Mouse (Mus musculus) midbrain, embryonic 14.5 days (tissue): ENCODE data around the gene S100a5. TPM values are rescaled to one million over a fixed set of nuclear protein-coding genes. Genes with fewer than 3 reads are reported as not detected.

Source experiments
- ATAC-seq: fragments of 200-750 bp; cut with Nextera tagmentation; 2 replicates; pipeline ENCODE4 v1.8.0; 2017; ENCODE audit warnings: moderate number of reproducible peaks, moderate library complexity; ENCODE audit not compliant: low FRiP score, low TSS enrichment
- DNase-seq: peaks from one replicate; pipeline ENCODE4 v3.0.0-alpha.2; 2015
- H3K27ac ChIP-seq: fragments of 300-500 bp; sonication (generic); replicated peaks from 2 replicates; pipeline ENCODE4 v1.5.1; 2014; ENCODE audit warnings: mild to moderate bottlenecking, low read depth, low read length, moderate library complexity
- H3K27me3 ChIP-seq: fragments of 300-500 bp; sonication (generic); 2 replicates; pipeline ENCODE4 v1.6.1; 2014; ENCODE audit warnings: low read length, control low read depth, mixed read lengths; ENCODE audit not compliant: control insufficient read depth, insufficient read depth
- H3K36me3 ChIP-seq: fragments of 300-500 bp; sonication (generic); 2 replicates; pipeline ENCODE4 v1.6.1; 2014; ENCODE audit warnings: low read length, control low read depth; ENCODE audit not compliant: control insufficient read depth, insufficient read depth
- H3K4me1 ChIP-seq: fragments of 300-500 bp; sonication (generic); 2 replicates; pipeline ENCODE4 v1.6.1; 2014; ENCODE audit warnings: mild to moderate bottlenecking, antibody characterized with exemption, low read length, control low read depth; ENCODE audit not compliant: control insufficient read depth, insufficient read depth
- H3K4me2 ChIP-seq: fragments of 300-500 bp; sonication (generic); 2 replicates; pipeline ENCODE4 v1.6.1; 2014; ENCODE audit warnings: mild to moderate bottlenecking, low read length, moderate library complexity
- H3K4me3 ChIP-seq: fragments of 300-500 bp; sonication (generic); replicated peaks from 2 replicates; pipeline ENCODE4 v1.5.1; 2014; ENCODE audit warnings: low read depth, low read length
- H3K9ac ChIP-seq: fragments of 300-500 bp; sonication (generic); replicated peaks from 2 replicates; pipeline ENCODE4 v1.6.1; 2014; ENCODE audit warnings: mild to moderate bottlenecking, low read length, moderate library complexity
- H3K9me3 ChIP-seq: fragments of 300-500 bp; sonication (generic); 2 replicates; pipeline ENCODE4 v1.6.1; 2016; ENCODE audit warnings: low read length, control low read depth, mixed read lengths; ENCODE audit not compliant: control insufficient read depth
- WGBS: fragments of 180-500 bp; shearing (Covaris S2); extraction: QIAGEN DNeasy Blood & Tissue Kit; methylation state at CpG from one replicate; pipeline ENCODE4 v1.1.7; 2014; 5-methylcytosine and 5-hydroxymethylcytosine counted together
- polyA plus RNA-seq: library from polyadenylated mRNA; unstranded; fragments of >200 nt; fragmentation: Nextera tagmentation; extraction: Ambion mirVana; gene quantifications from 2 replicates; pipeline ENCODE4 v1.2.1, GENCODE M21; 2014

Gene S100a5
- not detected in 2 replicates for polyA plus RNA-seq

GRCm38 (mm10) chr3:90608223-90608622 is at the start of gene S100a5:
TSS of gene S100a5 (plus strand) at chr3:90608523.
- DNase-seq (no peak), ATAC-seq (no peak)
- peaks cover 4% of the 10 kb centered on the region for H3K4me1 ChIP-seq
- WGBS = 64% methylated on average over 3 of the region's 3 CpGs
- no peak within 1 kb of the TSS for H3K27ac ChIP-seq
- H3K4me3 ChIP-seq = no peak within 1 kb of the TSS
- H3K9ac ChIP-seq = no peak within 1 kb of the TSS
- H3K9me3 ChIP-seq = no peaks in the 10 kb centered on the region
- no peaks in the 10 kb centered on the region for H3K27me3 ChIP-seq
- no peaks in the 10 kb centered on the region for H3K36me3 ChIP-seq
- H3K4me2 ChIP-seq = no peak within 1 kb of the TSS

- H3K4me2 ChIP-seq = no peak within 1 kb of the TSS
- no peak within 1 kb of the TSS for H3K9ac ChIP-seq
- H3K4me1 ChIP-seq = no peaks in the 10 kb centered on the region
- no peaks in the 10 kb centered on the region for H3K27me3 ChIP-seq
- WGBS = 87% methylated on average over 6 of the region's 6 CpGs
- H3K36me3 ChIP-seq = no peaks in the 10 kb centered on the region
- H3K27ac ChIP-seq = no peak within 1 kb of the TSS
- no peak for ATAC-seq
- no peaks in the 10 kb centered on the region for H3K9me3 ChIP-seq
- H3K4me3 ChIP-seq = no peak within 1 kb of the TSS
- no peak for DNase-seq
Measured at GRCm38 (mm10) chr3:90560008-90560628, 48.2 kb upstream of the S100a5 start, which contains the start of gene S100a3. TSS of gene S100a3 (plus strand) at chr3:90560578.

DNA sequence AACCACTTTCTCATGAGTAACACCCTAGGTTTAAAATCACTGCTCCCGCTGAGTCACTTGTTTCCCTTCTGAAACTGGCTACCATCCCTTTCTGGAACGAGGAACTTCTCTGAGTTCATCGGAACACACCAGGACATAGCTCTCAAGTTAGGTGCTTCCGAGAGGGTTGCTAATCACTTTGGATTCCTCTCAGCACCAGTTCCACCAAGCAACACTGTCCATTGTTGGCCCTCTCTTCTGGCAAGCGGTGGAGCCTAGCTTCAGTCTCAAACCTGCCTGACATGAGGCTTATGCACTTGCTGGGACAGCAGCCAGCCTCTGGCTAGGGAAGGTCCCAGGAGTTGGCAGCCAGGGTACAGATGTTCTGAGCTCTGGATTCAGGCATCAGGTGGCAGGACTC is 33.6 kb upstream of the S100a5 start:
- WGBS = 86% methylated on average over 5 of the region's 5 CpGs
- Histone ChIP-seq H3K36me3 (no peaks in the 10 kb centered on the region), H3K27ac (no peak overlapping the region), H3K4me2 (no peak overlapping the region), H3K9ac (no peak overlapping the region), H3K4me1 (no peaks in the 10 kb centered on the region), H3K9me3 (no peaks in the 10 kb centered on the region), H3K4me3 (no peak overlapping the region), H3K27me3 (no peaks in the 10 kb centered on the region)
- no peak for DNase-seq
- no peak for ATAC-seq

DNA sequence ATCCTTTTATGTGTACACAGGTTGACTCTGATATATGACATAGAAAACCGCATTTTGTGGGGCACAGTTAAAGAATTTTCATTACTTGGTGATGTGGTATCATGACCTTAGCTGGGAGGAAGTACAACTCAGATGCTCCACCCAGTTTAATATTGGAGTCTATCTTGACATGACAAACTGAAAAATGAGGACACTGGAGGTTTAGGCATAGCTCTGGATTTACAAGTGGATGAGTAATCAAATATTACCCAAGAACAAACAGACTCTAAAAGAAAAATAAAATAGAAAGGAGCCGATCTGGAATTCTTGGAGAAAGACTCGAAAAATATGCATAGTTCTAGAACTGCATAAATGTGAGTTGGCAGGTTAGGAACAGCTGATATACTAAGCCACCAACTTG is 33.0 kb upstream of the S100a5 start:
- H3K4me2 ChIP-seq = no peak overlapping the region
- no peak for ATAC-seq
- no peaks in the 10 kb centered on the region for H3K36me3 ChIP-seq
- 89% methylated on average over 3 of the region's 3 CpGs for WGBS
- H3K27me3 ChIP-seq = no peaks in the 10 kb centered on the region
- no peaks in the 10 kb centered on the region for H3K4me1 ChIP-seq
- no peak overlapping the region for H3K9ac ChIP-seq
- H3K27ac ChIP-seq = no peak overlapping the region
- no peaks in the 10 kb centered on the region for H3K9me3 ChIP-seq
- DNase-seq = no peak
- no peak overlapping the region for H3K4me3 ChIP-seq

DNA sequence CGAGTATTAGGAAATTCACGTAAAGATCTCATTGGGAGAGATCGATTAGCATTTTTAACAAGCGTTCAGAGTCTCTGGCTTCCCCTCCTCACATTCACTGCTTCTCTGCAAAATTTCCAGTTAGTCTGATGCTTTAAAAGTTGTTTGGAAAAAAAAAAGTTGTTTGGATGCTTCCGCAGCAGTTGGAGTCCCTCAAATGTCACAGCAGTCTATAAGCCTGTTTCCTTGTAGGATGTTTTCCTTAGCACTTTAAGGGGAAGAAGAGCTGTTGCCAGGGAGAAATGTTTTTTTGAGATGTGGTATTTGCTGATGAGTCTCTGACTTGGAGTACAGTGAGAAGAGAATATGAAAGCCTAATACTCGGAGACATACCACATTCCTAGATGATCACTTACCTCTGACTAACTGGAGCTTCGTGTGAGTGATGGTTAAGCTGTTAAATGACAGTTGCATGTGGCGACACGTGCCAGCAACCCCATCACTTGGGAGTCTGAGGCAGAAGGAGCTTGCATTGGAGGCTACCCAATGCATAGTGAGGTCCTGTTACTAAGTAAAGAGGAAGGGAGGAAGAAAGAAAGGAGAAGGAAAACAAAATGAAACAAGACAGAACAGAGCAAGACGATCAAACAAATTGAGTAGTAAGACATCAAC is 31.8 kb upstream of the S100a5 start:
- Histone ChIP-seq H3K4me3 (no peak overlapping the region), H3K27me3 (no peaks in the 10 kb centered on the region), H3K4me2 (no peak overlapping the region), H3K9me3 (no peaks in the 10 kb centered on the region), H3K36me3 (no peaks in the 10 kb centered on the region), H3K27ac (no peak overlapping the region), H3K4me1 (no peaks in the 10 kb centered on the region), H3K9ac (no peak overlapping the region)
- WGBS = 74% methylated on average over 10 of the region's 10 CpGs
- DNase-seq = no peak
- ATAC-seq = no peak

DNA sequence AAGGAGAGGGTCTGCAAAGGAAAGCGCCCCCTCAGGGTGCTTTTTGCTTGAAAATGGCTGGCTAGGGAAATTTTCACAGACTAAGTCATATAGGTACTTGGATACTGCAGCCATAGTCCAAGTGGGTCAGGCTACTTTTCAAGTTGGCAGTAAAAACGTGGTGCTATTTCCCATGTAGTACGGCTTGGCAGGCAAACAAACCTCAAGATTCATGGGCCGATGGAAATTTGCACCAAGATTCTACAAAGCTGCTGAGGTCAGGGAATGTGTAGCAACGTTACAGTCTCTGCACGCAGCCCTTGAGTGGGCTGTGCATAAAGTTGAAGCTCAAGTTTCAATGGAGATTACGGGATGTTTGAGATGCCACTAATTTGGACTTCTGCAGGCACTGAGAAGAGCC is 28.9 kb upstream of the S100a5 start:
- Histone ChIP-seq H3K4me1 (no peaks in the 10 kb centered on the region), H3K27ac (no peak overlapping the region), H3K4me2 (no peak overlapping the region), H3K27me3 (no peaks in the 10 kb centered on the region), H3K9me3 (no peaks in the 10 kb centered on the region), H3K4me3 (no peak overlapping the region), H3K36me3 (no peaks in the 10 kb centered on the region), H3K9ac (no peak overlapping the region)
- no peak for DNase-seq
- ATAC-seq = no peak
- WGBS = 85% methylated on average over 7 of the region's 7 CpGs

GRCm38 (mm10) chr3:90581141-90581540 is 27.2 kb upstream of the S100a5 start:
- Histone ChIP-seq H3K9ac (no peak overlapping the region), H3K4me3 (no peak overlapping the region), H3K36me3 (no peaks in the 10 kb centered on the region), H3K4me1 (no peaks in the 10 kb centered on the region), H3K4me2 (no peak overlapping the region), H3K9me3 (no peaks in the 10 kb centered on the region), H3K27ac (no peak overlapping the region), H3K27me3 (no peaks in the 10 kb centered on the region)
- WGBS = 96% methylated on average over 5 of the region's 5 CpGs
- no peak for DNase-seq
- no peak for ATAC-seq

- H3K9me3 ChIP-seq = no peaks in the 10 kb centered on the region
- H3K4me3 ChIP-seq = no peak overlapping the region
- ATAC-seq = no peak
- H3K36me3 ChIP-seq = no peaks in the 10 kb centered on the region
- no peak for DNase-seq
- no peak overlapping the region for H3K27ac ChIP-seq
- H3K9ac ChIP-seq = no peak overlapping the region
- no peak overlapping the region for H3K4me2 ChIP-seq
- H3K27me3 ChIP-seq = no peaks in the 10 kb centered on the region
- H3K4me1 ChIP-seq = no peaks in the 10 kb centered on the region
- 93% methylated on average over 1 of the region's 1 CpGs for WGBS
Measured at GRCm38 (mm10) chr3:90582156-90582555, 26.2 kb upstream of the S100a5 start.

DNA sequence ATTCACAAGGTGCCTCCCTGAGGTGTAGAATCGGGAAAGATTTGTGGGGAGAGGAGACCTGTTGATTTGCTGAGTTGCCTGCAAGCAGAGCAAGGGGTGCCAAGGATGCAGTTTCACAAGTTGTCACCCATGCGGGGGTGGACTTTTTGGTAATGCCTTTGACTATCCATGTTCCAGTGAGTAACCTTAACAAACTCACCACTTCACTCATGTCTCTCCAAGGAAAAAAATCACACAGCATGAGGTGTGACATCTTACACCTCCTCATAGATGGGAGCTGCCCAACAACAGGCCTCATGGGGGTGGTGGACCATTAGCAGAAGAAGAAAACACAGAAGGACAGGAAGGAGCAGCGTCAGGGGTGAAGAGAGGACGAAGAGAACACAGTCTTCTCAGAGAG is 25.8 kb upstream of the S100a5 start:
- H3K27me3 ChIP-seq = no peaks in the 10 kb centered on the region
- WGBS = 95% methylated on average over 4 of the region's 4 CpGs
- H3K9me3 ChIP-seq = no peaks in the 10 kb centered on the region
- no peak overlapping the region for H3K4me3 ChIP-seq
- H3K4me2 ChIP-seq = no peak overlapping the region
- H3K36me3 ChIP-seq = no peaks in the 10 kb centered on the region
- no peak for ATAC-seq
- H3K27ac ChIP-seq = no peak overlapping the region
- no peaks in the 10 kb centered on the region for H3K4me1 ChIP-seq
- DNase-seq = no peak
- no peak overlapping the region for H3K9ac ChIP-seq
